Mouse (Mus musculus) thymus, postnatal 0 days (tissue): ENCODE results near the gene Cntfr. TPM values are rescaled to one million over a fixed set of nuclear protein-coding genes. Genes with fewer than 3 reads are reported as not detected.

Source experiments
- DNase-seq: peaks from one replicate; pipeline ENCODE4 v3.0.0-alpha.2; 2015; ENCODE audit warnings: low spot score
- polyA plus RNA-seq: library from polyadenylated mRNA; unstranded; fragments of >200 nt; fragmentation: Nextera tagmentation; extraction: Ambion mirVana; gene quantifications from 2 replicates; pipeline ENCODE4 v1.2.1, GENCODE M21; 2015

The Cntfr gene
- polyA plus RNA-seq, 1 experiment from 2014 or later: 0.43 TPM

DNA sequence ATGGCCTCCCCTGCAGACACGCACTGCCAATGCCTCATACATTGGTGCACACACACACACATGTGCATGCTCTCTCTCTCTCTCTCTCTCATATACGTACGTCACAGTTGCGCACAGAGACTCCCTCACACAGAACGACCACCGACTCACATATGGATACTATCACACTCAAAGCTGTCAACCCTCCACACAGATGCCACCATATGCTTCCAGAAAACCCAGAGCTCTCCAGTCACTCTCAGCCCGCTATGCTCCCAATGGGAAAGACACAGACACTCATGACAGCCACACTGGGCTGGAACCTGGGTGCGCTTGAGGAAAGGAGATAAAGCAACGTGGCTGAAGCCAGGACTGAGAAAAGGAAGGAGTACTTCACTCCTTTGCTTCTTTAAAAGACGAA, 14.9 kb downstream of the Cntfr start:
- no peak for DNase-seq

GRCm38 (mm10) chr4:41681176-41681575, 15.7 kb downstream of the Cntfr start:
- no peak for DNase-seq

GRCm38 (mm10) chr4:41679291-41679690, 17.6 kb downstream of the Cntfr start:
- DNase-seq: no peak

GRCm38 (mm10) chr4:41678863-41679262, 18.0 kb downstream of the Cntfr start:
- no peak for DNase-seq

DNA sequence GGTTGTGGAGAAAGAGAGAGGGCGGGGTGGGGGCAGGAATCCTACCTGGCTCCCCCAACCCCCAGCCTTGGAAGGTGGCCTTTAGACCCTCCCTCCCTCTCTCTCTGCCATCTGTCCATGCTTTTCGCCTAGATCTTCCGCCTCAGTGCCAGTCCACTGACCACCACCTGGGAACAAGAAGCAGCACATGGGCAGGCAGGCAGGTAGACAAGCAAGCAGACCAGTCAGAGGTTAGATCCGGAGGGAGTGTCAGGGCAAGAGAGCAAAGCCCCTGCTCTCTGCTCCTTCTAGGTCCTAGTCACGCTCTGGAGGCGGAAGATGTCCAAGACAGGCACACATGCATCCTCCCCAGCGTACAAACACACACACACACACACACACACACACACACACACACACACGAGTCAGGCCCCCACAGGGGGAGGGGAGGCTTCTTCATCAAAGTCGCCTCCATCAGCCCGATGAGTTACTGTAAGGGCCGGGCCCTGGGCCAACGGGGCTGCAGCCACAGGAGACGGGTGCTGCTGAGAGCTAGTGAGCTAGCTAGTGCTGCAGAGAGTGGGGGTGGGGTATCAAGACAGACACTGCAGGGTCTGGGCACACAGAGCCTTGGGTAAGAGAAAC, 19.8 kb downstream of the Cntfr start:
- no peak for DNase-seq

DNA sequence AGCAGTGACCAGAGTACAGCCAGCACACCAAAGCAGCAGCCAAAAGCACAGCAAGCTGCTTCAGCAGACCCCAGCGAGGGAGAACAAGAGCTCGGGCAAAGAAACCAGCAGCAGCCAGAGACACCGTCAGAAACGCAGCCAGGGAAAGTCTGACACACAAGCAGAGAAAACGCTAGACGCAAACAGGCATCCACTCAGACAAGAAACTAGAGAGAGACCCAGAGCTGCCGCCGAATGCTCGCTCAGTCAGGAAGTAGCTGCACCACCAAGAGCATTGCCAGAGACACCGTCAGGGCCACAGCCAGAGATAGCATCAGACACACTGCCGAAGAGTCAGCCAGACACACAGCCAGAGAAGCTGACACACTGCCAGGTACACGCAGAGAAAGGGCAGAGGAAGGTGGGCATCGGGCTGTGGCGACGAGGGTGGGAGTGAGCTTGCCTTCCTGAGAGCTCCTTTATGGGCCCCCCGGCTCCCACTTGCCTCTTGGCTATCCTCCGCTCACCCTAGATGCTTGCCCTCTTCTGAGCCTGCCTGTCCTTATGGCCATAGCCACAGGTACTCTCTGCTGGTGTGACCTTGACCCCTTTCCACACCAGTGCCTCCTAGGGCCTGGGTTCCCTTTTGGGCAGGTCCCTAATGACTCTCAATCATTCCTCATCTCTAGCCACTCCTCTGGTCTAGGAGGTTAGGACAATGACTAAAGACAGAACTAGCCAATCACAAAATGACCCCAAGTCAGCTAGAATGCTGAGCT, 20.5 kb downstream of the Cntfr start:
- no peak for DNase-seq

- no peak for DNase-seq
These were observed 23.7 kb downstream of the Cntfr start for GRCm38 (mm10) chr4:41673186-41673585.

DNA sequence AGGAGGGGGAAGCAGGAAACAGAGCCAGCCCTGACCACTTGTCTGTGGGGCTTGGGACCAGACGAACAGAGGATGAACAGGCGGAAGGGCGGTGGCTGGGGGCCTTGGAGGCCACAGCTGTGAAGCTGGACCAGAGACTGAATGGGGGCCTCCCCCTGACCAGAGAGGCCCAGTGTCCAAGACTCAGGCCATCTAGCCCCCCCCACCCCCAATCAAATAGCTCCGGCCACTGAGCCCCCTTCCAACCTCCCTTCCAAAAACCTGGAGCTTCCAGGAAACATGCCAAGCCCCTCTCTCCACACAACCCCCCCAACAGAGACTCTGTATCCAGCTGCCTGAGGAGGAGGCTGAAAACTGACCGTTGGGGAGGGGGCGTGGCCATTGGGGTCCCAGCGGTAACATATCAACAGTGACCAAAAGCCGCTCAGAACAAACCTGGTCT, 24.3 kb downstream of the Cntfr start:
- DNase-seq: no peak

DNA sequence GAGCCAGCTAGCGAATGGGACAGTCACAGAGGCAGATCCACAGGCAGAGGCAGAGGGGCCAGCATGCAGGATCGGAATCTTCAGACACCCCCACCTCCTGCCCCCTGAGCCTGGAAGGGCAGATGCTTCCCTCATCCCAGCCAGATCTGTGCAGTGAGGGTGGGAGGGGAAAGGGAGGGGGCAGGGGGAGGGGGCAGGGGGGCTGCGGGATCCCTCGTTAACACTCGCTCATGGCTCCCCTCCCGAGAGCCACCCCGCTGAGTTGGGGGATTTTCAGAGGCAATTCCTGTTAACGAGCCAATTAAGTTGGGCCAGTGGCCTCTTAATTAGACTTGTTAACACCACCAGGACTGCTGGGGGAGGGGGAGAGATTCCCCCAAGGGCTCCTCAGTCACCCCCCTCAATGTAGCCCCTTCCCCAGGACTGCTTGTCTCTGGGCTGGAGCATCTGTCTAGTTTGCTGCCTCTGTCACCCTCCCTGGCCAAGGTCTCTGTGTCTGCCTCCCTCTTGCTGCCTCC, 24.9 kb downstream of the Cntfr start:
- DNase-seq: no peak

DNA sequence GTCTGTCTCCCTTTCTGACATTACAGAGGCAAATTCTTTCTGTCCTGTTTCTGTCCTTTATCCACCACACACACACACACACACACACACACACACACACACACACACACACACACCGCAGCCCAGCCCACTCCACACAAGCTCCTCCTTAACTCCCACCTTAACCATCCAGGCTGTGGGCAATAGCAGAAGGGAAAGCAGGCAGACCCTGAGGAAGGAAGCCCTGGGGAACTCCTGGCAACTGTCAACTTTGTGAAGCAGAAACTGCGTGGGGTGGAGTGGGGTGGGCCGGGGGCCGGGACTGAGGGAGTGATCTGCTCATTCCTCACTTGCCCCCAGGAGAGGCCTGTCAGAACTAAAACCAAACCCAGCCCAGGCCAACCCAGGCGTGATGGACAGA, 25.4 kb downstream of the Cntfr start:
- no peak for DNase-seq

DNA sequence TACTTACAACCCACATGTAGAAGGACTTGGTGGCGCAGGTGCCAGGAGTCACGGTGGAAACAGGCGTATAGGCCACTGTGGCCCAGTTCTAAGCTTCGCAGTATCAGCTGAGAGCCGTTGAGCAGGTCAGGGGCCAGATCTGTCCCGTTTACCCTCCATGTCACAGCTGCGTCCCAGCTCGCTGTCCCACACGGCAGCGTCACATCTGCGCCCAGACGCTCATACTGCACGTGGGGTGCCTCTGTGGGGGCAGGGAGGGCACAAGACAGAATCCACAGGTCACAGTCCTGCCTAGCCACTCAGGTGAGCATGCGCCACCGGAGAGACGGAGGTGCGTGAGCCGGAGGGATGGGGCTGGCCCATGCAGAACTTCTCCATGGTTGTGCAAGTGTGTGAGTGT, 26.1 kb downstream of the Cntfr start:
- no peak for DNase-seq

DNA sequence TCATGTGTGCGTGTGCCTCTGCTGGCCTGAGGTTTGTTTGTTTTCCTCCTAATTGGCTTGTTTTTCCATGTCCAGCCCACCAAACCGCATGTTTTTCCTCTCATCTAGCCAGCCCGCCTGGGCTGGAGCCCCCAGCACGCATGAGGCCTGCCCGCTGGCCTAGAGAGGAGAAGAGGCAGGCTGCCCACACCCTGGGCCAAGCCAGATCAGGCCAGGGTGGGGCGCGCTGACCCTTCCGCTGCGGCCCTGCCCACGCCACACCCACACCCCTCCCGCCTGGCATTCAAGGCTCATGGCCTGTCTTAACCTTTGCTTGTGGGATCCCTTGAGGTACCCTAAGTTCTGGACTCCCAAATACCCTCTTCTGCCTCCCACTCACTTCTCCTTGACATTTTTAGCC, 30.2 kb downstream of the Cntfr start:
- DNase-seq: no peak

- no peak for DNase-seq
These were observed 31.7 kb downstream of the Cntfr start for GRCm38 (mm10) chr4:41665009-41665675.

- DNase-seq: no peak
These were observed 32.4 kb downstream of the Cntfr start for GRCm38 (mm10) chr4:41664533-41664932.

- DNase-seq: no peak
These were observed 33.3 kb downstream of the Cntfr start for GRCm38 (mm10) chr4:41663614-41664013.

DNA sequence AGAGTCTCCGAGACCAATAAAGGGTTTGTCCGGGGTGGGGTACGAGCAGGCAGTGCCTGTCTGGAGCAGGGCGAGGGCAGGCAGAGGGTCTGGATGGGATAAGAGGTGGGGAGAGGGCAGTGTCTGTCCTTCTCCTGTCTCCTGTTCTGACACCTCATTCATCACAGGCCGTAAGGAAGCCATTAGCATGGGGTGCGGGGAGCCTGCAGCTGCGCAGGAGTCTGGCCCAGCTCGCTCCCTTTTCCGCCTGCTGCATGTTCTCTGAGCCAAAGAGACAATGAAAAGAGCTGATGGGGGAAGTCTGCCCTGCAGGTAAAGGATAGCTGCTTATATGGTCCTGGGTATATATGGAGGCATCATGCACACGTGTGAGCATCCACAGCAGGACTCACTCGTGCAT, 34.2 kb downstream of the Cntfr start:
- DNase-seq: no peak

DNA sequence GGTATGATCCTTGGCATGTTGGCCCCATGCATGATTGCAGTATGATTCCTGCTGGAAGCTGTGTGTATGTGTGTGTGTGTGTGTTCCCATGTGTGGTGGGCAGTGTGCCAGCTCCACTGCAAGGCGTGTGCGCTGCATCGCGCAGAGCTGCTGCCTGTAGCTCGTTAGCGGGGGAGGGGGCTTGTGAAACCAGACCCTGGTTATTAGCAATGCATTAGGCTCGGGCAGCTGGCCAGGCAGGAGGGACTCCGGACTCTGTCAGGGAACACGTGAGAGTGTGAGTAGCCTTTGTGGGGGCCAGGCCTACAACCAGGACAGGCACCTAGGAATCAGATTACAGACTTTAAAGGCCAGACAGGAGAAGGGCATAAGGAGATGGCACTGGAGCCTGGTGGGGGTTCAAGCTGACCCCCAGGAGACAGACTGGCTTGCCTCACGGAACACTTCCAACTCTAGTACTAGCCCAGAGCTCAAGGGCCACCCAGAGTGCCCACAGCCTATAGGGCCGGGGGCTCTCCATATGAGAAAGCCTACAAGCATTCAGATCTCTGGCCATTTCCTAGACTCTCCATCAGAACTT, 35.9 kb downstream of the Cntfr start:
- no peak for DNase-seq

DNA sequence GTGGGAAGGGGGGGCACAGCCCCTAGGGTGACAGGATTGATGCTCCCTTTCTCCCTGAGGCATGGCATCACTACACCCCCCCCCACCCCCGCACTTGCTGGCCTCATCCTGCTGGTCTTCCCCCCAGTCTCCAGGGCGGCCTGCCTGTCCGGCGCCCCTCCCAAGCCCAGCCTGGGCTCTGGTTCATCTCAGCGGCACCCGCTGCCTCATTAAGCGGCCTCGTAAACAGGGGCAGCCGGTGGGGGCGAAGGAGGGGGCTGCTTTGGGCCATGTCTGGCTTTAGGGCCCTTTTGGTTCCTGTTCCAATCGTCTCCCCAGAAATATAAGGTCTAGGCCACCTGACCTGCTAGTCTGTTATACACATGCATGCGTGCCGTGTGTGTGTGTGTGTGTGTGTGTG, 37.3 kb downstream of the Cntfr start:
- no peak for DNase-seq

GRCm38 (mm10) chr4:41658566-41659384, 38.1 kb downstream of the Cntfr start:
- no peak for DNase-seq

GRCm38 (mm10) chr4:41655525-41655924, 41.4 kb downstream of the Cntfr start:
- DNase-seq: no peak

- no peak for DNase-seq
These were observed 42.7 kb downstream of the Cntfr start for GRCm38 (mm10) chr4:41654217-41654616.
